Mouse (Mus musculus): ENCODE data around the gene Hoxb2. TPM values are rescaled to one million over a fixed set of nuclear protein-coding genes. Genes with fewer than 3 reads are reported as not detected.

Hoxb2 gene
- total RNA-seq, 2 experiments from 2014 or later: 1.7 TPM; not detected in 1

DNA sequence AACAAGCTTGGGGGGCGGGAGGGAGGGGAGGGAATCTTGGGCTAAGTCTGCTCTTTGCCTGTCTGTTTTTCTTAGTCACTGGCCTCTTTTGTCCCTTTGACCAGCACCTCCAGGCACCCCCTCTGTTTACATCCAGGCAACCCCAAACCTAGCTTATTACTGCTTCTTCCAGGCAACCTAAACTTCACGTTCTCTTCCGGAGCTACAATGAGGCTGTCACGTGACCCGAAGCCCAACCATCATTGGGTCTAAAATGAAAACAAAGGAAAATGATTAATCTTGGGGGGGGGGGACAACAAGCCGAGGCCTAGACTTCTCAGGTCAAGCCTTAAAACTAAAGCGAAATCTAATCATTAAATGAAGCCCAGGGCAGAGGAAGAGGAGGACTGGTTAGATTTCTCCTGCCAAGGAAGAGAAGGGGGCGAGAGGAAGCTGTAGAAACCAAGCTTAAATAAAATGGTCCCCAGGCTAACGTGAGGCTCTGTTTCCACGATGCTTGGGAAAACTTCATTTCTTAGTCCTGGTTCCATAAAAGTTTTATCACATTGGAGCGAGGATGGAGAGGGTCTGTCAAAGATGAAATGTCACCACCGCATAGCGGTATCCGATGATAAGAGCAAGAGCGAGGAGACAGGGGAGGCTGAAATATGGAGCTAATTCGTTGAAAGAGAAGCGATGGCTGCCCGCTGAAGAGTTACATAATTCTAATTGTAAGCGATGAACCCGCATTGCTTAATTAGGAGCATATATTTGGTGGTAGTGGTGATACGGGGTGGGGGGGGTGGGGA lies 2.0 kb upstream of the Hoxb2 start:
- no peak for ATAC-seq (replicated peaks; ENCODE audit: poor library complexity, severe bottlenecking)

DNA sequence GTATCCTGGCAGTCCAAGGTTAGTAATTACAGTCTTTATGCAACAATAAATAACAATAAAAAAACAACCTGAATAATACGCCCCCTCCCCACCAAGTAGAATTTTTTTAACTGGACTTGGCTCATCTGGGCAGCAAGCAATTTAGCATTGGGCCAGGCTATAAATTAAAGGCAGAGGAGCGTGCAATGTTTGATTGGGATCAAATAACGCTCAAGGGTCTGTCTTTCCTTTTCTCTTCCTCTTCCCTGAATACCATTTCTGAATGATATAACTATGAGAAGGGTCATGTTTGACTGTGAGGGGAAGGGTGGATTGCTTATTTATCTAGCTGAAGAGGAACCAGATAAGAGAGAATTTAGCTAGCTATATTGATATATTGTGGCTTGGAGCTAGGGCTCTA lies 1.3 kb upstream of the Hoxb2 start:
- ATAC-seq (replicated peaks; ENCODE audit: poor library complexity, severe bottlenecking): no peak

DNA sequence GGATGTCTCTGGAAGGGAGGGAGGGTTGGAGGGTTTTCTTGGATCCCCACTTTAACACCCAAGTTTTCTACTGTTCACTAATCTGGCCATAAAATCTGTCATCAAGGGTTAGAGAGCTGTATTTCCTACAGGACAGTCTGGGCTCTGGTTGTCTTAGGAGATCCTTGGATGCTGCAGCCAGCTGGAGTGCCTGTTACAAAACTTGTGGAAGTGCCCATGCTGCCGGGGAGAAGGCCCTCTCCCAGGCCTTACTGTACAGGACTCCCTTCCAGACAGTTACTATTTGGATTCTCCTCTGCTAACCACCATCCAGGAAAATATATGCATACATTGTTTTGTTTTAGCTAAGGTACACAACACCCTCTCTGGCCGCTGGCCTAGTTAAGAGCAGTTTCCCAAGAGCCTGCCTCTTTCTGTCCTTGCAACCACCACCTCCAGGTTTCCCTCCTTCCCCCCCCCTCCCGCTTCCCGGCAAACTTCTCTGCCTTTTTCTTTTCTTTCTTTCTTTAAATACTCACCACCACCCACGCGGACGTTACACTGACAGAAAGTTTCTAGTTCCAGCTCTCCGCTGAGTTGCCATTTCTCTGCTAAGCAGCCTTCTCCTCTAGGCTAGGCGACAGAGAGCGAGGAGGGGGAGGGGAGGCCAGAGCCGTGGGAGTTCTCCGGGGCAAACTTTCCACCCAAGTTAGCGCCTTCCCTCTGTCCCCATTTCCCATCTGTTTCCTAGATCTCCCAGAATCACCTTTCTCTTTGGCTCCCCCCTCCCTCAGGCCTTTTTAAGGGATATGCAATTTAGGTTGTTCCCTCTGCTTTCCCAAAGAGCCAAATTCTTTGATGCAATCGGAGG lies 609 bp upstream of the Hoxb2 start:
- ATAC-seq (replicated peaks; ENCODE audit: poor library complexity, severe bottlenecking): no peak

DNA sequence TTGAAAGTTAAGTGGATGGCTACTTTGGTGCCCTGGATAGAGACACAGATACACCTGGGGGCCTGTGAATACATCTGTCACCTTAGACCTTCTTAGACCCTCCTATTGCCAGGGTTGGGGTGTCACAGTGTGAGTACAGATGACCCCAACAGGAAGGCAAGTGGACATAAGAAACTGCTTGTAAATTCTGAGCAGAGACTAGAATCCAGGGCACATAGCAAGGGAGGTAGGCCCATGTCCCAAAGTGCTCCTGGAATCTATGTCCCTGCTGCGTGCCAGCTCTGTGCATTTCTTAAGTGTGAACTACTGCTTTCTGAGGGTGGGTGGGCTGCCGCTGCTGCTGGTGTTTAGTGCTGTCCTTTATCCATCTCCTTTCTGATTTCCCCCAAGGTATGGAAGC lies 466 bp downstream of the Hoxb2 start:
- no peak for ATAC-seq (replicated peaks; ENCODE audit: poor library complexity, severe bottlenecking)

DNA sequence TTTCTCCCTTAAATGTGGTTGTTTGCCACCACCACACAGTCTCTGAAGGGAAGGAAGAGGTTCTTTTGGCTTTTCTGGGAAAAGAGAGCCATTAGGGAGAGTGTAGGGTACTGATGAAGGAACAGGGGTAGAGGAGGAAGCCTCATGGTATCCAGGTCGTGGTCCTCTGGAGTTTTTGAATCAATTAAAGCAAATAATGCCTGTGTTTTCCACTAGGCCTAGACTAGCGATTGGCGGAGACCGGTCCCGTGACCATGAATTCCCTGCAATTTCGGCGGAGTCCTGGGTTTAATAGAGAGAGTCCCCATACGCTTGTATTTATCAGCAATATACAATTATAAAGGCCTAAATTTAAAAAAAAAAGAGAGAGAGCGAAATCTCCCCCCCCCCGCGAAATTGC lies 987 bp downstream of the Hoxb2 start:
- no peak for ATAC-seq (replicated peaks; ENCODE audit: poor library complexity, severe bottlenecking)

DNA sequence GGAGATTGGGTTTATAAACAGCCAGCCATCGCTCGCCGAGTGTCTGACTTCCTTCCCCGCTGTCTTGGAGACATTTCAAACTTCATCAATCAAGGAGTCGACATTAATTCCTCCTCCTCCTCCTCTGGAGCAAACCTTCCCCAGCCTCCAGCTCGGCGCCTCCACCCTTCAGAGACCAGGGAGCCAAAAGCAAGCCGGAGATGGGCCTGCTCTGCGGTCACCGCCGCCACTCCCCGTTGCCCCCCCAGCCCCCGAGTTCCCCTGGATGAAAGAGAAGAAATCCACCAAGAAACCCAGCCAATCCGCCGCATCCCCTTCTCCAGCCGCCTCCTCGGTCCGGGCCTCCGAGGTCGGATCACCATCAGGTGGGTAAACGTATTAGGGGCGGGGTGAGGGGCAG lies 1.5 kb downstream of the Hoxb2 start:
- no peak for ATAC-seq (replicated peaks; ENCODE audit: poor library complexity, severe bottlenecking)

DNA sequence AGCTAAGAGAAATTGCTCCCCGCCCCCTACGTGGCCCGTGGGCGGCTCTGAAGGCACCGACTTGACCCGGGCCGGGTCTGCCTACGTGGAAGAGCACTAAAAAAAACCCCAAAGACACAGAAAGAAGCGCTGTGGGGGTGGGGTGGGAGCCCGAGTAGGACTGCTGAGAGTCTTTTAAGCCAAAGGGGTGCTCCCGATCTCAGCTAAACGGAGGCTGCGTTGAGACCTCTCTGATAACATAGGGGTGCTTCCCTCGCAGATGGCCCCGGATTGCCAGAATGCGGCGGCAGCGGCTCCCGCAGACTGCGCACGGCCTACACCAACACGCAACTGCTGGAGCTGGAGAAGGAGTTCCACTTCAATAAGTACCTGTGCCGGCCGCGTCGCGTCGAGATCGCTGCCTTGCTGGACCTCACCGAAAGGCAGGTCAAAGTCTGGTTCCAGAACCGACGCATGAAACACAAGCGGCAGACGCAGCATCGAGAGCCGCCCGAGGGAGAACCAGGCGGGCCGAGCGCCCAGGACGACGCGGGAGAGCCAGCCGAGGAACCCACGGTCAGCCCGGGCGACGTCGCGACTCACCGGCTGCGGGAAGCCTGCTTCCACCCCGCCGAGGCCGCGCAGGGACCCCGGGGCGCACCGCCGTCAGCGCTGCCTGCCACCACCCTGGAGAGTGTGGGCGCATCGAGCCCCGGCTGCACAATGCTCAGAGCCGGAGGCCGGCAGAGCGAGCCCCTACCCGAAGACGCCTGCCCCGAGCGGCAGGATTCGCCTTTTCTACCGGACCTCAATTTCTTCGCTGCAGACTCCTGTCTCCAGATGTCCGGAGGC lies 2.6 kb downstream of the Hoxb2 start:
- ATAC-seq (replicated peaks; ENCODE audit: poor library complexity, severe bottlenecking): peak; percentile 48

DNA sequence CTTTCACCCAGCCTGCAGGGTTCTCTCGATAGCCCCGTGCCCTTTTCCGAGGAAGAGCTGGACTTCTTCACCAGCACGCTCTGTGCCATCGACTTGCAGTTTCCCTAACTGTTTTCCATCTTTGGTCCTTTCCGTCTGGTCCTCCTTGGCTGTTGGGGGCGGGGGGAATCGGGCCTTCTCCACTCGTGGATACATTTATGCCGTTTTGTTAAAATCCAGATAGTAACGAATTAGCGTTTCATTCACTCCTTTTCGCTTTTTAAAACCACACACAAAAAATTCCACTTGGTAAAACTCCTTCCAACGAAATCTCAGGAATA lies 3.2 kb downstream of the Hoxb2 start:
- ATAC-seq (replicated peaks; ENCODE audit: poor library complexity, severe bottlenecking): no peak

DNA sequence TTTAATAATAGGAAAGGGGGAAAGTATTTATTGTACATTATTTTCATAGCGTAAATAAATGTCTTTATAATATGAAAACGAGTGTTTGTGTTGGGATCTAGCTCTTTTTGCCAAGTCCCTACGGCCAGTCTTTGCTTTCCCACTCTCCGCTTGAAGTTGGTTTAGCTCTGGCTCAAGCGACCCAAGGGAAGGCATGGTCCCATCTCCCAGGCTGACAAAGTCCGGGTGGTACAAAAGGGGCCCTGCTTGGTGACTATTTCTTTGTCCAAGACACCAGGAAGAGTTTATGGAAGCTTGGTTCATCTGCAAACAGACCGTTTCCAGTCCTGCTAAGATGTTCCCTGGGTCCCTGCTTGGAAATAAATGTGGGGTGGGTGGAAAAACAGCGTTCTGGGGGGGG lies 3.6 kb downstream of the Hoxb2 start:
- no peak for ATAC-seq (replicated peaks; ENCODE audit: poor library complexity, severe bottlenecking)

DNA sequence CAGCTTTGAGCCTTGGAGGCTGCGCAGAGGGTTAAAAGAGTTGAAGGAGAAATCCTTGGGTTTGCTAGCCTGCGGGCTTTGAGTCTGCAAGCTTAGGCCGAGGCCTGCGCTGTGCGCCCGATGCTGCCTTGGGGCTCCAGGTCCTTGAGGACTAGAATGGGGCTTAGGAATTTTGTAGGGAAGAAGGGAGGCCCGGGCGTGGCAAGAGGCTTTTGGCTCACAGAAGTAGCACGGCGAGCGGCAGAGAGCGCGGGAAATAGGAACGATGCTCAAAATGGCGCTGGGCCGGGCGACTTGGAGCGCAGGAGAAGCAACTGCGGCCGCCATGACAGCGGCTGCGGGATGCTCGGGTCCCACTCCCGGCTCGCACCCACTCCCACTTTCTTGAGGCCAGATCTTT lies 4.1 kb downstream of the Hoxb2 start:
- ATAC-seq (replicated peaks; ENCODE audit: poor library complexity, severe bottlenecking): no peak

DNA sequence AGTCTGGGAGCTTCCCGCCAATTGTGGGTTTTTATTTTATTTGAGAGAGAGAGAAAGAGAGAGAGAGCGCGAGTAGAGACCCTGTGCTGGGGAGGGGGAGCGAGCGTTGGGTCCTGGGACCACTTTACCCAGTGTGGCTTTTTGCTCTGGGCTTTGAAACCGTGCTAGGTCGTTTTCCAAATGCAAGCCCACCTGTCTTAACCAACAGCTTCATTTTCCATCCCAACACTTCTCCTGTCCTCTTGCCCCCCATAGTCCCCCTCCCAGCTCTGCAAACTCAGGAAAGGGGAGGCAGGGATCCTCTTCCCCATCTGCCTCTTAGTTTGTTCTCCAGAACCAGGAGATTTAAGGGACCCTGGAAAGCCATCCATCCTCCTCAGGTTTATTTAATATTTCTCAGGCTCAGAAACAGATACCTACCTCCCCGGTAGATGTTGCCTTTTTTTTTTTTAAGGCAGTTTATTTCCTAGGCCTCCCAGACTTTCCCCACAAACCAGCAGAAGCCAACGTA lies 4.5 kb downstream of the Hoxb2 start:
- no peak for ATAC-seq (replicated peaks; ENCODE audit: poor library complexity, severe bottlenecking)

DNA sequence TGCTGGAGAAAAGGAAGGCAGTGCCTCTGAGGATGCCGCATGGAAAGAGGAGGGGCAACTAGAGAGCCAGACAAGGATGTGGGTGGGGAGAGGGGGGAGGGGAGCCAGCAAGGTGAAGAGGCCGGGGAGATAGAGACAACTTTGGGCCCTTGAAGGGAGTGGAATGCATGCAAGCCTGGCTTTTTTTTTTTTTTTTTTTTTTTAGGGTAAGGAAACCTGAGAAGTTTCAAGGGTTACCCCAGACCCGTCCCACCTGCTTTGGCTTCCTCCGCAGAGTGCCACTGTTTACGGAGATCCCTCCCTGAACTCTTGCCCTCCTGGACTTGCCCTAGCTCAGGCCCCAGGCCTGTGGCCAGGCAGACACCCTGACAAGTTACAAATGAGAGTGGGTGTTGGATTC lies 13.5 kb downstream of the Hoxb2 start:
- ATAC-seq (replicated peaks; ENCODE audit: poor library complexity, severe bottlenecking): no peak

DNA sequence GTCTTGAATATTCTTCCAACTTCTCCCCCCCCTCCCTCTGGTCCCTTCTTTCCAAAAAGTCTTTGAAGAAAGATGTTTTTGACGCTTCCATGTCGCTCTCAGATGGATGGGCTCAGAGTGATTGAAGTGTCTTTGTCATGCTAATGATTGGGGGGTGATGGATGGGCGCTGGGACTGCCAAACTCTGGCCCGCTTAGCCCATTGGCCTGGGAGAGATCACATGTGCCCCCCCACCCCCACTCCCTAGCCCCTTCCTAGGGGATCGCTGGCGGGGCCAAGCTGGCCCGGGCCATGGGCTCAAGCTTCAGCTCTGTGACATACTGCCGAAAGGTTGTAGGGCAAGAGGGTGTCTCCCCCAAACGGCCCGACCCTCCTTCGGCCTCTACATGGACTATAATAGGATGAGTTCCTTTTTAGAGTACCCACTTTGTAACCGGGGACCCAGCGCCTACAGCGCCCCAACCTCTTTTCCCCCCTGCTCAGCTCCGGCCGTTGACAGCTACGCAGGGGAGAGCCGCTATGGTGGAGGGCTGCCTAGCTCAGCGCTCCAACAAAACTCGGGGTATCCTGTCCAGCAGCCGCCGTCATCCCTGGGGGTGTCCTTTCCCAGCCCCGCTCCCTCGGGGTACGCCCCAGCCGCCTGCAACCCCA lies 15.2 kb downstream of the Hoxb2 start, which contains the start of gene Hoxb1:
Gene Hoxb1 (plus strand): TSS at position 312 of the 651 bp plus-strand sequence.
- no peak for ATAC-seq (replicated peaks; ENCODE audit: poor library complexity, severe bottlenecking)

DNA sequence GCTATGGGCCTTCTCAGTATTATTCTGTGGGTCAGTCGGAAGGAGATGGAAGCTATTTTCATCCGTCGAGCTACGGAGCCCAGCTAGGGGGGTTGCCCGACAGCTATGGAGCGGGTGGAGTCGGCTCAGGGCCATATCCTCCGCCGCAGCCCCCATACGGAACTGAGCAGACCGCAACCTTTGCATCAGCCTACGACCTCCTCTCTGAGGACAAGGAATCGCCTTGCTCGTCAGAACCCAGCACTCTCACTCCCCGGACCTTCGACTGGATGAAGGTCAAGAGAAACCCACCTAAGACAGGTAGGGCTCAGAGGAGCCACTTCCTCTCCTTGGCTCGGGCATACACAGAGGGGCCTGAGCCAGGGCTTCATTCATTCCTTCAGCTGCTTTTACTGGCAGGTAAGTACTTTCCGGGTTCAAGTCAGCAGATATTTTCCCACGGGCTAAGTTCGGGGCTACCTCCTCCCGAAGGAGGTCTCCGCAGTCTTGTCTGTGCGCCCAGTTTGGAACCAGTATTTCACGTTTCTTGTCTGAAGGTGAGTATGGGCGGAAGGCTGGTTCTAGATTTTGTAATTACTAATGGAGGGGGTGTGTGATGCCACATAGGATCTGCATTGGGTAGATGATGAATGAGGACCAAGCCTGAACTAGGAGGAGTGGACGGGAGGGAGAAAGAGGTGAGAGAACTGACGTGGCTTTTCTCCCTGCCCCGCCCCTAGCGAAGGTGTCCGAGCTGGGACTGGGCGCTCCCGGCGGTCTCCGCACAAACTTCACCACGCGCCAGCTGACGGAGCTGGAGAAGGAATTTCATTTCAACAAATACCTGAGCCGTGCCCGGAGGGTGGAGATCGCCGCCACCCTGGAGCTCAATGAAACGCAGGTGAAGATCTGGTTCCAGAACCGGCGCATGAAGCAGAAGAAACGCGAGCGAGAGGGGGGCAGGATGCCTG lies 16.0 kb downstream of the Hoxb2 start:
- ATAC-seq (replicated peaks; ENCODE audit: poor library complexity, severe bottlenecking): peak; percentile 87

DNA sequence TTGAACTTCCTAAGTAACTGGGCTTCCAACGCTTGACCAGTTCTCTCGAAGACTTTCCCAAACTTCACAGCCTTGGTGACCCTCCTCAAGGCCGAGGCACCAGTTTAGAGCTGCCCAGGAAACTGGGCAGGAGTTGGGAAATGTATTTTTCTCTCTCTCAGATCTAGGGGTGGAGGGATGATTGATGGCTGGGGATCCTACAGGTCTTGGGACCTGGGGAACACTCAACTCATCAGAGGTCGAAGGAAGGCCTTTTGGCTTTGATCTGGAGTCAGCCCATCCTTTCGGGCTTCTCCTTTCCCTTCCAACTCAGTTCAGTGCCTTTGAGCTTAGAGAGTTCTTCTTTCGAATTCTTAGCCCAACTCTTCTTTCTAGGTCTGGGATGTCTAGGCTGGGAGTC lies 16.8 kb downstream of the Hoxb2 start:
- no peak for ATAC-seq (replicated peaks; ENCODE audit: poor library complexity, severe bottlenecking)

DNA sequence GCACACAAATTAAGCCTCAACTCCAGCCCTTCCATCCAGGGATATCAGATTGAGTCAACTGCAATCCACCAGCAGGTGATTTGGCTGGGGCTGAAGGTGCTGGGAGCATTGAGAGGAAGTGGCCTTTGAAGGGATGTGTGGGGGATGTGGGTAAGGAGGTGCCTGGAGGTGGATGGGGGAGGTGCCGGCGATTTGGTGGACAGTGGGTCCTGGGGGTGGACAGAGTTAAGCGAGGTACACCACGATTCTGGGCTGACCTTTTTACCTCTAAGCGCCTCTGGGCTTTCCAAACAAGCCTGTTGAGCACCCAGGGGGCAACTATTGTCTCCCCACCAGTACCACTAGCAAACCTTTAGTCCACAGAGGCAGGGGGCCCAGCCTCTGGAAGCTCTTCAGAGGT lies 18.4 kb downstream of the Hoxb2 start:
- no peak for ATAC-seq (replicated peaks; ENCODE audit: poor library complexity, severe bottlenecking)

DNA sequence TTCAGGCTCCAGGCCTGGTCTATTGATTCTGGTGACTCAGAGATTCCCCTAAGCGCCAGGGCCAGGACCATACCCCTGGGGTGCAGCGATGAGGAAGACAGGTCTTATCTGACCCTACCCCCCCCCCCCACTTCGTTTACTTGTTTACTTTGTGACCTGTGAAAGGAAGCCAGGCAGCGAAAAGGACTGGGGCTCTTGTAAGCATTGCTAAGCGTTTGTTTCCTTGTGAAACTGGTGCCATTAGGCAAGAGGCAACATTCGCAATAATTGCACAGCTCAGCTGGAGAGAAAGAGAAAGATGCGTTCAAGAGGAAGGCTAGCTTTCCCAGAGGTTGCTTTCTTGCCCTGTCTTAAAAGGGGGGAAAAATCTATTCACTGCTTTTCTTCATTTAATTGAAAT lies 18.8 kb downstream of the Hoxb2 start:
- ATAC-seq (replicated peaks; ENCODE audit: poor library complexity, severe bottlenecking): no peak

DNA sequence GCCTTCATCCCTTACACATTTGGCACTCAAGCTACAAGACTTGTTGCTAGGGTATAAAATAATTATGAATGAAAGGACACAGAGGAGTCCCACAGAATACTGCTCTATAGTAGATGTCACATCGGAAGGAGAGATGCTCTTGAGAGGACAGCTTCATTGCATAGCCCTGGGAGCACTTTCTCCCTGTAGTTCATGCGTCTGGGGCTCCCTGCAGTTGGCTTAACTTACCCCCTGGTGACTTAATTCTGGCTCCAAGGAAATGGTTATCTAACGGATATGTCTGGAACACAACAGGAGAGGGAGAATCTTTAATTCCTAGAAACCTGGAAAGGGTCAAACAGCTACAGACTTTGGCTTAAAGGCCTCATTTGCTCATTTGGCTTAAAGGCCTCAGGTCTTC lies 21.4 kb downstream of the Hoxb2 start:
- no peak for ATAC-seq (replicated peaks; ENCODE audit: poor library complexity, severe bottlenecking)

DNA sequence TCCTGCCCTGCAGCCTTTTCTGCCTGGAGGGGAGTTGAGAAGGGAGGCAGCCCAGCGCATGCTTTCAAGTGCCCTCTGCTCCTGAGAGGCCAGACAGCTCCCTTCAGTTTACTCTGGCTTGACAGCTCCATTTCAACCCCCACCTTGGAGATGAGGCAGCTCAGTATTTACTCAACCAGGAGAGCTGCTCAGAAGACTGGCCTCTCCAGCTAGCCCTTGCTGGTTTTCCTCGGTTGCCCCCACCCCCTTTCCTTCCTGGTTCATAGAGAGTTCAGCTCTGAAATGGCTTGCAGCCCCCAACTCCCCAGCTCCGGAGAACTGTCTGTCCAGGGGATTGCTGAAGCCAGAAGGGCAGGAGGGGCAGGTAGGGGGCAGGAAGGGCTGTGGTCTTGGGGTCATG lies 22.2 kb downstream of the Hoxb2 start:
- no peak for ATAC-seq (replicated peaks; ENCODE audit: poor library complexity, severe bottlenecking)
